12 mouse cellular contexts compared by ENCODE assay signal in genomic region chr6:84631588-84631987, GRCm38 (mm10). TPM values are rescaled to one million over a fixed set of nuclear protein-coding genes. Genes with fewer than 3 reads are reported as not detected.
"Had no signal": no experiment of that assay in that cellular context is flagged by ENCODE, and none has a peak within 500 bp of the region (broad histone marks: within the 10 kb centered on the region; RNA-seq: fewer than 3 reads in every experiment).

No protein-coding gene starts in this region.

- H3K9me3 ChIP-seq: limb, embryonic 10.5 days; liver, embryonic 15.5 days; lung, embryonic 15.5 days; midbrain, embryonic 13.5 days; stomach, embryonic 15.5 days had no signal

- H3K27me3 ChIP-seq: liver, embryonic 15.5 days; lung, embryonic 15.5 days; midbrain, embryonic 13.5 days; stomach, embryonic 15.5 days had no signal

- H3K9ac ChIP-seq: liver, embryonic 15.5 days; lung, embryonic 15.5 days; midbrain, embryonic 13.5 days; stomach, embryonic 15.5 days had no signal

- DNase-seq: kidney, postnatal 14 days; right cerebral cortex, postnatal 14 days; thymus, adult 2 months; thymus, postnatal 36 days had no signal

- H3K27ac ChIP-seq: left cerebral cortex, adult 2 months; limb, embryonic 10.5 days; liver, embryonic 15.5 days; lung, embryonic 15.5 days; midbrain, embryonic 13.5 days; stomach, embryonic 15.5 days had no signal

- ATAC-seq: midbrain, embryonic 13.5 days had no signal

- H3K4me2 ChIP-seq: liver, embryonic 11.5 days; liver, embryonic 15.5 days; lung, embryonic 15.5 days; midbrain, embryonic 13.5 days; stomach, embryonic 15.5 days had no signal

- H3K4me1 ChIP-seq: lung, embryonic 15.5 days; midbrain, embryonic 13.5 days had no signal

- H3K4me3 ChIP-seq: left cerebral cortex, adult 2 months; limb, embryonic 10.5 days; liver, embryonic 15.5 days; lung, embryonic 15.5 days; midbrain, embryonic 13.5 days; stomach, embryonic 15.5 days had no signal

- H3K36me3 ChIP-seq: limb, embryonic 10.5 days; liver, embryonic 15.5 days; lung, embryonic 15.5 days; midbrain, embryonic 13.5 days; stomach, embryonic 15.5 days had no signal

RNA-seq across cellular contexts. Expression of gene Cyp26b1, which starts 37.9 kb away (rescaled TPM):
- total RNA-seq: megakaryocyte progenitor cell, adult 5-6 weeks had no signal
